Mouse (Mus musculus) hindbrain, embryonic 16.5 days (tissue): Measurements from ENCODE around the gene Nwd1. TPM values are rescaled to one million over a fixed set of nuclear protein-coding genes. Genes with fewer than 3 reads are reported as not detected.
A peak's percentile ranks its signal among the peaks of the same experiment; 100 is the strongest.

Source experiments
- ATAC-seq: fragments of 200-750 bp; cut with Nextera tagmentation; 2 replicates; pipeline ENCODE4 v1.8.0; 2017; ENCODE audit warnings: moderate TSS enrichment, moderate library complexity
- H3K27ac ChIP-seq: fragments of 300-500 bp; sonication (generic); 2 replicates; pipeline ENCODE4 v1.5.1; 2014; ENCODE audit warnings: low read depth, mild to moderate bottlenecking, control low read depth, low read length, moderate library complexity
- H3K27me3 ChIP-seq: fragments of 300-500 bp; sonication (generic); replicated peaks from 2 replicates; pipeline ENCODE4 v1.6.1; 2014; ENCODE audit warnings: low read length; ENCODE audit not compliant: control insufficient read depth, insufficient read depth
- H3K36me3 ChIP-seq: fragments of 300-500 bp; sonication (generic); 2 replicates; pipeline ENCODE4 v1.6.1; 2014; ENCODE audit warnings: mild to moderate bottlenecking, low read length, moderate library complexity, mixed read lengths; ENCODE audit not compliant: control insufficient read depth, insufficient read depth
- H3K4me1 ChIP-seq: fragments of 300-500 bp; sonication (generic); 2 replicates; pipeline ENCODE4 v1.6.1; 2014; ENCODE audit warnings: low read depth, low read length; ENCODE audit not compliant: control insufficient read depth, insufficient read depth
- H3K4me2 ChIP-seq: fragments of 300-500 bp; sonication (generic); 2 replicates; pipeline ENCODE4 v1.6.1; 2014; ENCODE audit warnings: mild to moderate bottlenecking, low read length, control low read depth, moderate library complexity
- H3K4me3 ChIP-seq: fragments of 300-500 bp; sonication (generic); 2 replicates; pipeline ENCODE4 v1.5.1; 2014; ENCODE audit warnings: mild to moderate bottlenecking, low read length, control low read depth, moderate library complexity
- H3K9ac ChIP-seq: fragments of 300-500 bp; sonication (generic); 2 replicates; pipeline ENCODE4 v1.6.1; 2014; ENCODE audit warnings: low read depth, mild to moderate bottlenecking, control low read depth, low read length, moderate library complexity
- H3K9me3 ChIP-seq: fragments of 300-500 bp; sonication (generic); 2 replicates; pipeline ENCODE4 v1.6.1; 2014; ENCODE audit warnings: mild to moderate bottlenecking, low read length, moderate library complexity; ENCODE audit not compliant: control insufficient read depth
- WGBS: fragments of 180-500 bp; shearing (Covaris S2); extraction: QIAGEN DNeasy Blood & Tissue Kit; methylation state at CpG from one replicate; pipeline ENCODE4 v1.1.7; 2014; 5-methylcytosine and 5-hydroxymethylcytosine counted together
- polyA plus RNA-seq: library from polyadenylated mRNA; unstranded; fragments of >200 nt; fragmentation: Nextera tagmentation; extraction: Ambion mirVana; gene quantifications from 2 replicates; pipeline ENCODE4 v1.2.1, GENCODE M21; 2015

Nwd1 gene
- polyA plus RNA-seq, 1 experiment from 2014 or later: 3.5 TPM

DNA sequence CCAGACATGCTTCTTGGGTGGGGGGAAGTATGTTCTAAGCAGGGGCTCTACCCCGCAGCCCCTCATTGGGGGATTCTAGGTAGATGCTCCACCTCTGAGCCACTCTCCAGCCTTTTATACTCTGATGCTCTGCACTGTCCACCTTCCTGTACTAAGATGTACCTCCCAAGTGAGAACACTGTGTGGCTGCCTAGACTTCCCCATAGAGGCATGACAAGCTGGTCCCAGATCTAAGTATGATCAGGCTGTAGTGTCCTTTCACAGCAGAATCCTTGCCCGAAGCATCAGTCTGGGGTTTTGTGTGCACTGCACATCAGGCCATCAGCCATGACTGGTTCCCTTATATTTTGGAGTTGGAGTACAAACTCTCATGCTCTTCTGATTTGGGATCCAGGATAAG is 109.5 kb downstream of the Nwd1 start:
- ATAC-seq: no peak
- peaks cover 55% of the 10 kb centered on the region for H3K36me3 ChIP-seq
- no peaks in the 10 kb centered on the region for H3K27me3 ChIP-seq
- H3K4me1 ChIP-seq: no peaks in the 10 kb centered on the region
- 95% methylated on average over 2 of the region's 2 CpGs for WGBS
- no peaks in the 10 kb centered on the region for H3K9me3 ChIP-seq
- H3K9ac ChIP-seq: no peak overlapping the region
- no peak overlapping the region for H3K4me3 ChIP-seq
- H3K4me2 ChIP-seq: no peak overlapping the region
- no peak overlapping the region for H3K27ac ChIP-seq

DNA sequence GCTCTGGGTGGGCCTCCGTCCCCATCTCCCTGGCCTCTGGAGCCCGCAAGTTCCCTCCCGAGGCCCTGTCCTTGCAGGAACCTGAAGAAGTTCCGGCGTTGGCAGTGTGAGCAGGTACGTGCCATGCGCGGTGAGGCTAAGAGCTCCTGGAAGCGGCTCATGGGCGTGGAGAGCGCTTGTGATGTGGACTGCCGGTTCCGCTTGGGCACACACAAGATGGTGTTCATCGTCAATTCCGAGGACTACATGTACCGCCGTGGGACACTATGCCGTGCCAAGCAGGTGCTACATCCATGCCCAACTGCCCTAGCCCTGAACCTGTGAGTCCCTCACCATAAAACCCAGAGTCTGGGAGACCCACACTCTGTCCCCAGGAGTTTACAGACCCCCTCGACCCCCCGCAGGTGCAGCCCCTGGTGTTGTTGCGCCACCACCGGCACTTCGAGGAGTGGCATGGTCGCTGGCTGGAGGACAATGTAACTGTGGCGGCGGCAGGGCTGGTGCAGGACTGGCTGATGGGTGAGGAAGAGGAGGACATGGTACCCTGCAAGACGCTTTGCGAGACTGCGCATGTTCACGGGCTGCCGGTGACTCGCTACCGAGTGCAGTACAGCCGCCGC is 110.4 kb downstream of the Nwd1 start:
- H3K36me3 ChIP-seq: peaks cover 49% of the 10 kb centered on the region
- H3K27me3 ChIP-seq: no peaks in the 10 kb centered on the region

DNA sequence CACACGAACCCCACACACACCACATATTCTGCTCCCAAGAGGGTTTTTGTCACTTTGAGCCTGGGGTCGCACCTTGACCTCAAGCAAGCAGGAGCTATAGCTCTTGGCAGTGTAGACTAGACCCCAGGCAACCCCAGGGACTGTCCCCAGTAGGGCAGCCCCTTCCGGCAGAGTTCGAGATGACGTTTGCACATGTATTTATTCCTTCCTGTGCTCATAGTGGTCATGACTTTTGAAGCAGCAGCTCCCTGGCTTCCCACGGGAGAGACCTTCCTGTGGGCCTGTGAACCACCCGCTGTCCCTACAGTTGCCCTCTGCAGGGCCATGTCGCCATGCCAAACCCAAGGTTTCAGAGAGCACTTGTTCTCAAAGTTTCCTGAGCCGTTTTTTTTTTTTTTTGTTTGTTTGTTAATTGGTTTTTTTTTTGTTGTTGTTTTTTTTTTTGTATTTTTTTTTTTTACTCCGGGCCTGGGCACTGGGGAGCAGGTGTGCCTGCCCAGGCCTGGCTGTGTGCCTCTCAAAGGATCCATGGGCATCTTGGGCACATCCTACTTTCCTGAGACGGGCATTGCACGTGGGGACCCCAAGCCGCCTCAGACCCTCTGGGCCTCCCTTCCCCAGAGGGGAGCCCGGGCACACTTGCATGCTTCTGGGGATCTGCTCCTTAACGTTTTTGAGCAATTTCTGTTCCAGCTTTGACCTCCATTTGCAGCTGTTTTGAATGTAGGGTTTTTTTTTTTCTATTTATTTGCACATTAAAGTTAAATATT is 111.1 kb downstream of the Nwd1 start:
- Histone ChIP-seq H3K27ac (no peak overlapping the region), H3K36me3 (peaks cover 41% of the 10 kb centered on the region), H3K4me1 (no peaks in the 10 kb centered on the region), H3K4me3 (no peak overlapping the region), H3K4me2 (no peak overlapping the region), H3K9ac (no peak overlapping the region), H3K27me3 (no peaks in the 10 kb centered on the region), H3K9me3 (no peaks in the 10 kb centered on the region)
- WGBS: 92% methylated on average over 15 of the region's 15 CpGs
- no peak for ATAC-seq

More for the DNA sequence above, 110.4 kb downstream of the Nwd1 start:
- 0 out of 2 replicates have a peak, but pooled peaks have one; percentile 10 for ATAC-seq
- H3K4me1 ChIP-seq: no peaks in the 10 kb centered on the region
- H3K9ac ChIP-seq: no peak overlapping the region
- H3K27ac ChIP-seq: no peak overlapping the region
- H3K9me3 ChIP-seq: no peaks in the 10 kb centered on the region
- no peak overlapping the region for H3K4me2 ChIP-seq
- no peak overlapping the region for H3K4me3 ChIP-seq
- 97% methylated on average over 33 of the region's 35 CpGs for WGBS

DNA sequence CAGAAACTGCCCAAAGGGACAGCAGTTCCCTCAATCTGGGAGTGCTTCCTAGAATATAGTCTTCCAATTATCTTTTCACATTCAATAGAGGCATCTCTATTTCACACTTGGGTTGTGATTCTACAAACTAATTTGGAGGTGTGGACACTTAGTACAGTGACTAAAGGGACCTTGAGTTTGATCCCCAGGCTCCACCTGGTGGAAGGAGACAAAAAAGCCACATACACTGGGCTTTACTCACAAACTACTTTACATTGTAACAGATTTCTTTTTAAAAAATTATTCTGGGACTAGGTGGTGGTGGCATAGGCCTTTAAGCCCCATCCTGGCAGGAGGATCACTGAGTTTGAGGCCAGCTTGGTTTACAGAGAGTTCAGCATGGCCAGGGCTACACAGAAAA is 111.8 kb downstream of the Nwd1 start:
- Histone ChIP-seq H3K9ac (no peak overlapping the region), H3K4me3 (no peak overlapping the region), H3K27ac (no peak overlapping the region), H3K4me1 (no peaks in the 10 kb centered on the region), H3K36me3 (peaks cover 37% of the 10 kb centered on the region), H3K9me3 (no peaks in the 10 kb centered on the region), H3K27me3 (no peaks in the 10 kb centered on the region), H3K4me2 (no peak overlapping the region)
- ATAC-seq: no peak

DNA sequence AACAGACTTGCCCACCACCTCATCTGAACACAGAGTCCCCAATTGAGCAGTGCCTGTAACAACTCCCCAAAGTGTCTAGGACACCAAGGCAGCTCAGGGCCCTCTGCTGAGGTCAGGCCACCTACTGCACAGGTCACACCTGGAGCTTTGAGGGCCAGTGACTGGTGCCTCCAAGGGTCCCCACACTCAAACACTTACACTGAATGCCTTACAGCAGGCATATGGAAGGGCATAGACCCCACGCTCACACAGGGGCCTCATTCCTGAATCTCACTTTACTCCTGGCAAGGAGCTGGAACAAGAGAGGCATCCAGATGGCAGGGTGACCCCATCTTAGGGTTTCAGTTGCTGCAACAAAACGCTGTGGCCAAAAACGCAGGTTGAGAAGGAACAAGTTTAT is 113.7 kb downstream of the Nwd1 start:
- Histone ChIP-seq H3K4me2 (no peak overlapping the region), H3K27me3 (no peaks in the 10 kb centered on the region), H3K36me3 (peaks cover 28% of the 10 kb centered on the region), H3K9ac (no peak overlapping the region), H3K4me1 (no peaks in the 10 kb centered on the region), H3K27ac (no peak overlapping the region), H3K4me3 (no peak overlapping the region), H3K9me3 (no peaks in the 10 kb centered on the region)
- 89% methylated on average over 3 of the region's 3 CpGs for WGBS
- ATAC-seq: no peak

DNA sequence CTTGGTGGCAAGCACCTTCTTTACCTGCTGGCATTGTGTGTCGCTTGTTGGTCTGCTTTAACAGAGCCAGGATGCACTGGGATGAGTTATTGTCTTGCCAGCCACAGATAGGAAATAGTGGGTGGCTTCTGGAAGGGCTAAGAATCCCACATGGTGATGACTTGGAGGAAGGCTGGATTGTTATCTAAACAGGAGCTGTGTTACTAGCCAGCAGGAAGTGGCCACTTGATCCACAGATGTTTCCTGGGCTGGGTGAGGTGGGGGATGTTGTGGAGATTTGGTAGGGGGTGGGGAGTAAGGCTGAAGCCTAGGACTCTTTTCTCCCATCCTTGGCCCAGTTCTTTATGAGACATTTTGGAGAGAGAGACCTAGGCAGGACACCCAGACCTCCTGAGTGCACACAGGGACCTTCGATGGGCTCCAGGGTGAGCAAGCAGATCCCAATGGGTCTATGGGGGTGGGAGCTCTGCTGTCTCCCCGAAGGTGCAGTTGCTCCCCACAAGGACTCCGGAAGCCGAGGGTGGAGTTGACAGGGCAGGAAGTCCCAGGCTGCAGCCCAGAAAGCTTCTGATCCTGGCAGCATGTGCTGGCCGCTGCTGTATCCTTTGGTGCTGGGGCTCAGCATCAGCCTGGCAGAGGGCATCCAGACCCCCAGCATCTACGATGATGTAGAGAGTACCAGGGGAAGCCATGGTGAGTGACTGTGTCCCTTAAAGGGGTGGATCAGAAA is 115.0 kb downstream of the Nwd1 start, which contains the start of gene F2rl3:
TSS of gene F2rl3 (plus strand) at position 559 of the 730 bp plus-strand sequence.
- no peaks in the 10 kb centered on the region for H3K4me1 ChIP-seq
- H3K36me3 ChIP-seq: peaks cover 18% of the 10 kb centered on the region
- no peak for ATAC-seq
- H3K27ac ChIP-seq: no peak within 1 kb of the TSS
- WGBS: 87% methylated on average over 7 of the region's 7 CpGs
- H3K9ac ChIP-seq: no peak within 1 kb of the TSS
- no peak within 1 kb of the TSS for H3K4me3 ChIP-seq
- H3K4me2 ChIP-seq: no peak within 1 kb of the TSS
- no peaks in the 10 kb centered on the region for H3K27me3 ChIP-seq
- H3K9me3 ChIP-seq: no peaks in the 10 kb centered on the region

DNA sequence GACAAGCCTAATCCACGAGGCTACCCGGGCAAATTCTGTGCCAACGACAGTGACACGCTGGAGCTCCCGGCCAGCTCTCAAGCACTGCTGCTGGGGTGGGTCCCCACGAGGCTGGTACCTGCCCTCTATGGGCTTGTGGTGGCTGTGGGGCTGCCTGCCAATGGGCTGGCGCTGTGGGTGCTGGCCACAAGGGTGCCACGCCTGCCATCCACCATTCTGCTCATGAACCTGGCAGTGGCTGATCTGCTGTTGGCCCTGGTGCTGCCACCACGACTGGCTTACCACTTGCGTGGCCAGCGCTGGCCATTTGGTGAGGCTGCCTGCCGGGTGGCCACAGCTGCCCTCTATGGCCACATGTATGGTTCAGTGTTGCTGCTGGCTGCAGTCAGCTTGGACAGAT is 115.8 kb downstream of the Nwd1 start:
- Histone ChIP-seq H3K9me3 (no peaks in the 10 kb centered on the region), H3K9ac (no peak overlapping the region), H3K4me1 (no peaks in the 10 kb centered on the region), H3K36me3 (peaks cover 12% of the 10 kb centered on the region), H3K27ac (no peak overlapping the region), H3K4me2 (no peak overlapping the region), H3K27me3 (no peaks in the 10 kb centered on the region), H3K4me3 (no peak overlapping the region)
- ATAC-seq: no peak
- WGBS: 94% methylated on average over 12 of the region's 12 CpGs

DNA sequence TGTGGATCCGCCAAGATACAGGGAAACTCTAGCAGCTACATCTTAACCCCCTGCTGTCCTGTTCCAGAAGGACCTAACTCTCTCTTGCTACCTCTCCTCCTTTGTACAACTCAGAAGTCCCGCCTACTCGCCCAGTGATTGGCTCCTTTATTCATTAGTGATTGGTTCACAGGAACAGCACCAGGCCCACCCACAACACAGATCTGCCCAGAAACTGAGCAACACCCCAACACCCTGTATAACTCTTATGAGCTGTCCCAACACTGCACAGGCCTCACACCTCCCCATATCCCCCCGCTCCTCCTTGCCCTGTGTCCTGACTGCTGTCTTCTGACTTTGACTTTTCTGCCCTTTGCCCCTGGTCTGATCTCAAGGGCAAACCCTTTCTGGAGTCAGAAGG is 119.2 kb downstream of the Nwd1 start:
- no peak overlapping the region for H3K4me3 ChIP-seq
- no peaks in the 10 kb centered on the region for H3K36me3 ChIP-seq
- H3K27me3 ChIP-seq: no peaks in the 10 kb centered on the region
- H3K4me1 ChIP-seq: no peaks in the 10 kb centered on the region
- WGBS: 70% methylated on average over 4 of the region's 4 CpGs
- H3K9me3 ChIP-seq: no peaks in the 10 kb centered on the region
- no peak overlapping the region for H3K9ac ChIP-seq
- no peak overlapping the region for H3K4me2 ChIP-seq
- no peak for ATAC-seq
- H3K27ac ChIP-seq: no peak overlapping the region

DNA sequence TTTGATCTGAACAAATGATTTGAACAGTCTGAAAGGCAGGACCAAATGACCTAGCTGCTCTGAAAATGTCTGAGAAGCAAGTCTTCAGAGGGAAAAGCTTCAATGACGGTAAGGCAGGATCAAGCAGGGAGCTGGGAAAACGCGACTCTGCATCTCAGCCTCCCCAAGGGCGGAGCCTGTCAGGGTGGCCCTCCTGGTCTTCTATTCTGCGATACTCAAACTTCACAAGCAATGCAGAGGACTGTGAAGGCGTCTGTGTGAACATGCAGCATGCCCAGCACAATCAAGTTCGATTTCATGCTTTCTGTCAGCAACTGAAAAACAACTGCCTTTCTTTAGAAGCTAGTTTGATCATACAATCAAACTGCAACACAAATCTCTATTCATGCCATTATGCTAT is 120.3 kb downstream of the Nwd1 start:
- no peak overlapping the region for H3K27ac ChIP-seq
- H3K27me3 ChIP-seq: no peaks in the 10 kb centered on the region
- H3K4me2 ChIP-seq: no peak overlapping the region
- ATAC-seq: no peak
- H3K9ac ChIP-seq: no peak overlapping the region
- no peaks in the 10 kb centered on the region for H3K4me1 ChIP-seq
- H3K9me3 ChIP-seq: no peaks in the 10 kb centered on the region
- 24% methylated on average over 7 of the region's 7 CpGs for WGBS
- H3K36me3 ChIP-seq: no peaks in the 10 kb centered on the region
- no peak overlapping the region for H3K4me3 ChIP-seq
